Mouse (Mus musculus) urinary bladder, postnatal 4 days (tissue): Measurements from ENCODE around the gene Scap.
A peak's percentile ranks its signal among the peaks of the same experiment; 100 is the strongest.

Experiments
- DNase-seq, 2 experiments: peaks; one replicate each; pipeline ENCODE4 v3.0.0; 2021 to 2022; ENCODE audit warnings: low spot score in 2 of 2

Scap gene

DNA sequence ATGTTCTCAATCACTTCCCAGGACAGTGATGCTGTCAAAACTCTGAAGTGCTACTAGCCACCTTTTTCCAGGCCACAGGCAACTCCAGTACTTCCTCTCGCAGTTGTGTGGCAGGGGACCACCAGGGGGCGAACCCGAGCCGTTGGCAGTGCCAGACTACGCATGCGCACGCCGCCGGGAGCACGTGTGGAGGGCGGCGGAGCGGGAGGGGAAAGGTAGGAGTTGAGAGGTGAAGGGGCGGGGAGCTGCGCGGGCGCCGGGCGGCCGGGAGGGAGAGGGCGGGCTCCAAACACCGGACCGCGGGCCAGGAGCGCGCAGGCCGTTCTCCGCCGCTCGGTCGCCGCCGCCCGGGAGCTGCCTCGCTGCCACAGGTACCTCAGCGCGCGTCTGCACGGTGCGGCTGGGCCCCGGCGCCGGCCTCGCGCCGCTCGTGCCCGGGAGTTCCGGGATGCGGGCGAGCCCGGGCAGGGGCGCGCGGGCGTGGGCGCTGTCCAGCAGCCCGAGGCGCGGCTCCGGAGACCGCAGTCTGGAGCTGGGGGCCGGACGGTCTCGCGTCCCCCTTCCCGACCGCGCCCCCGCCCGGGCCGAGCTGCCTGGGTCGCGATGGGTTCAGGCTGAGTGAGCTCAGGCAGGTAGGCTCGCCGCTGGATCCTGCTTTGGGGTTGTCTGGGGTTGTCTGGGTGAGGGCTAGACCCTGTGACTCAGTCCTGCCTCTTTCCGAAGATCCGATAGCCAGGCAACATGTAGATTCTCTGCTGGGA, at the start of gene Scap:
Gene Scap, plus strand, starts transcription at position 154 of the 761 bp plus-strand sequence.
- peak; percentile 93 to 98 for DNase-seq

GRCm38 (mm10) chr9:110284075-110284697, 48.9 kb upstream of the Scap start:
- DNase-seq, result no peak

GRCm38 (mm10) chr9:110287321-110287924, 45.7 kb upstream of the Scap start:
- no peak for DNase-seq

GRCm38 (mm10) chr9:110293254-110293718, 39.8 kb upstream of the Scap start:
- DNase-seq, result no peak

DNA sequence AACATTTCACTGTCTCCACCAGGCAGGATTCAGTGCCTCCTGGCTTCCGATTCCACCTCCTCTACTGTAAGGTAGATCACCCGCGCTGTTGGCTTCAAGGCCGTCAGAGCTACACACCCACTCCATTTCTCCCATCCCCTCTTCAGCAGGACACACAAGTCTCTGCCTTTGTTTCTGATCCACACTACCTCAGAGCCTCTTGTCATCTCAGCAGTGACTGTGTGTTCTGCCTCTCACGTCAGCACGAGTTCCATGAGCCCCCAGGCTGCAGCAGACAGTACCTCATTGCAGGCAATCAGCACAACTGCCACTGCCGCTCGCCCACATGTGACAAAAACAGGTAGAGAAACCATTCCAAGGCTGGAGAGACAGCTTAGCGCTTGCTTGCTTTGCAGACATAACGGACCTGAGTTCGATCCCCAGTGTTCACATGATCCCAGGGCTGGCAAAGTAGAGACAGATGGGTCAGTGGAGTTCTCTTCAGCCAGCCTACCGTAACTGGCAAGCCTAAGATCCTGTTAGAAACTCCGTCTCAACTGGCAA, 39.1 kb upstream of the Scap start:
- no peak for DNase-seq

DNA sequence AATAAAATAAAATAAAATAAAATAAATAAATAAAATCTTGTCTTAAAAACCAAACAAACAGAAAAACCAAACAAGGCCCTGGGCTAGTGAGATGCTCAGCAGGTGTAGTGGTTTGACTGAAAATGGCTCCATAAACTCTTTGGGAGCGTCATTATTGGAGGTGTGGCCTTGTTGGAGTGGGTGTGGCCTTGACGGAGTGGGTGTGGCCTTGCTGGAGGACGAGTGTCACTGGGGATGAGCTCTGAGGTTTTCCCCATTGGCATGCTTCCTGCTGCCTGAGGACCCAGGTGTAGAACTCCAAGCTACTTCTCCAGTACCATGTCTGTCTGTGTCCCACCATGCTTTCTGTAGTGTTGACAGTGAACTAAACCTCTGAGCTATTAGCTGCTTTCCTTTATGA, 38.3 kb upstream of the Scap start:
- DNase-seq, result no peak

DNA sequence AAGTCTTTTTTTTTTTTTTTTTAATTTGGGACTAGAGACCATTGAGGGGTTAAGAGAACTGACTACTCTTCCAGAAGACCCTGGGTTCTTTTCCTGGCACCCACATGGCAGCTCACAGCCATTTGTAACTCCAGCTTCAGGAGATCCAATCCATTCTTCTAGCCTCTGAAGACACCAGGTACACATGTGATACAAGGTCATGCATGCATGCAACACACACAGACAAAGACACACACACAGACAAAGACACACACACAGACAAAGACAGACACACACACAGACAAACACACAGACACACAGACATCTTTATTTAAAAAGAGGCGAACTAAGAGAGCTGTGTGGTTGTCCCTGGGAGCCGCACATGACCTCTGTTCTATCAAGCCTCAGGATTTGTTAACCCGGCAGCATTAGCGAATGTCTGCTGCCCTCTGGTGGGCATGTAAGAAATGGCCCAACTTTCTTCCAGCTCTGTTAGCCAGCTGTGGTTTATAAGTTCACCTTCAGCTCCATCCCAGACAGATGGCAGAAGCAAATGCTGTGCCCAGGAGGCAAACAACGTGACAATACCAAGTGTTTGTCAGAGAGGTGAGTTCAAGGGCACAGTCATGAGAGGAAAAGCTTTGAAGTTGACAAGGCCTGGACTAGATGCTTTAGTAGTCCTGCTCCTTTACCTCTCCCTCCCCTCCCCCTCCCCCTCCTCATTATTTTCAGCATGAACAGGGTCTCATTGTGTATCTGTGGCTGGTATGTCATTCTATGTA, 36.0 kb upstream of the Scap start:
- peak; percentile 63 to 87 for DNase-seq

- DNase-seq, result no peak
Measured at GRCm38 (mm10) chr9:110304516-110304915, 28.6 kb upstream of the Scap start.

GRCm38 (mm10) chr9:110304969-110305651, 28.0 kb upstream of the Scap start, which contains the start of gene Elp6:
Gene Elp6, plus strand, starts transcription at chr9:110305173.
- DNase-seq, result peak; percentile 86 to 88

- DNase-seq, result no peak
Measured at GRCm38 (mm10) chr9:110306371-110306770, 26.7 kb upstream of the Scap start.

DNA sequence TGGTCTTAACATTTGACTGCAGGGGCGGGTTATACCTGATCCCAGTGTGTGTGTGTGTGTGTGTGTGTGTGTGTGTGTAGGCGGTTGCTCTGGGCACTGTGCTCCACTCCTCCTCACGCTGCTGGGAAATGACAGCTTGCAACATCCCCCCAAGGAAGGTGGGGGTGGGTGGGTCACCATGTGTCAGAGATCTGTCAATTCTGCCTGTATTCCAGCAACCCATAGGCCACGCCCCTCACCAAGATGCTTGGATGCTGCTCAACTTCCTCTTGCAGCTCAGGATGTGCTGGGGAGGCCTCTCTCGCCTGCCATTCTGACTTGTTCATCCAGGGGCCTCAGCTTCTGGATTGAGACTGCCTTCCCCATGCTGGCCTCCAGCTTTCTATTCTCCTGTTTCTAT, 18.4 kb upstream of the Scap start:
- no peak for DNase-seq

DNA sequence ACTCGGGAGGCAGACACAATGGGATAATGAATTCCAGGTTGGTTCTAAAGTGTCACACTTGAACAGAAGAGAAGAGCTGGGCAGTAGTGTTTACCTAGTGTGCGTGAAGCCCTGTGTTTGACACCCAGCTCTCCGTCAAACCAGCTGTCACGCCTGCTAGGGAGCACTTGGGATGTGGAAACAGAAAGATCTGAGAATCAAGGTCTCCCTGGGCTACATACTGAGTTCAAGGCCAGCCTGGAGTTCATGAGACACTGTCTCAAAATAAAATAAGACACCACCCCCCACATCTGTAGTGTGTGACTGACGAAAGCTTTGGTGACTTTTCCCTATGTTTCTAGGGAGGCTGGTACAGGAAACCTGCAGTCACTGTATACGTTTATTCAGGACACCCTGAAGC, 17.7 kb upstream of the Scap start:
- no peak for DNase-seq

GRCm38 (mm10) chr9:110315904-110316303, 17.2 kb upstream of the Scap start:
- no peak for DNase-seq

- DNase-seq, result no peak
Measured at GRCm38 (mm10) chr9:110316503-110316902, 16.6 kb upstream of the Scap start.

DNA sequence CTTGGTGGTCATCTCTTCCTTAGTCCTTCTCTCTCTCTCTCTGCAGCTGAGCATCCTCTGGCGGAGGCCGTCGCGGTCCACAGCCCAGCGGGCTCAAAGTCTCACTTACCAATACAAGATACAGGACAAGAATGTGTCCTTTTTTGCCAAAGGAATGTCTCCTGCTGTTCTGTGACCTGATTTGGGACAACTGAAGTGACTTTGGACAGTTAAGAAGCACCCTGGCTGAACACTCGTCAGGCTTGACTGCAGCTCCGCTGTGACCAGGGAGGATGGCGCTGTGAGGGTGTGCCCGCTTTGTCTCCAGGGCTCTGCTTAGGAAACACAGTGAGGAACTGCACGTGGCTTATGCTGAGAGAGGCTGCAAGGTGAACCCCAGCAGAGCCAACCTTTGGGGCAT, 12.3 kb upstream of the Scap start:
- DNase-seq, result no peak

- no peak for DNase-seq
Measured at GRCm38 (mm10) chr9:110322972-110323371, 10.1 kb upstream of the Scap start.

DNA sequence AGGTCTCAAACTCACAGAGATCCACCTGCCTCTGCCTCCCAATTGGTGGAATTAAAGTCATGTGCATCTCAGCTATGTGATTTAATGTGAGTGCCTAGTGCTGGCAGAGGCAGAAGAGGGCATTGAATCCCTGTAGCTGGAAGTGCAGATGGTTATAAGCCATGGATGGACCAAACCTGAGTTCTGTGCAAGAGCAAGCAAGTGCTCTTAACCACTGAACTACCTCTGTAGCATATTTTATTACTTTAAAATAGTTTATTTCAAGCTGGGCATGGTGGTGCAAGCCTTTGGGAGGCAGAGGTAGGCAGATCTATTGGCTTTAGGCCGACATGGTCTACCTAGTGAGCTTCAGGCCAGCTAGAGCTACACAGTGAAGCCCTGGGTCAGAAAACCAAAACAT, 8.9 kb upstream of the Scap start:
- no peak for DNase-seq

DNA sequence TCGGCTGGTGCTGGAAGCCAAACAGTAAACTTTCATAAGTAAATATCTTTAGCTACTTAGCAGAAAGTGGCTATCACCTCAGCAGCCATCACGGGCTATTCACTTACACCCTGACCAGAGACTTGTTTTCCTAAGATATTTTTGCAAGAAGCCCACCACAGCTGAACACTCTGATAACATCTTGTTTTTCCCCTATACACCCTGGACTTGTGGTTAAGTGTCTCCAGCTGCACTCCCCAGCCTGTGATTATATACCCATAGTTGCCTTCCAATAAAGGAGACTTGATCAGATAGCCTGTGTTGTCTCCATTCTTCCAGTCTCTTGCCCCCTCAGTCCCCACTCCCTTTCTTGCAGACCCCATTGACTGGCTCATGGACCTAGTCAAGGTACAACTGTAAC, 4.9 kb upstream of the Scap start:
- DNase-seq, result no peak

GRCm38 (mm10) chr9:110328946-110329630, 4.0 kb upstream of the Scap start:
- no peak for DNase-seq

DNA sequence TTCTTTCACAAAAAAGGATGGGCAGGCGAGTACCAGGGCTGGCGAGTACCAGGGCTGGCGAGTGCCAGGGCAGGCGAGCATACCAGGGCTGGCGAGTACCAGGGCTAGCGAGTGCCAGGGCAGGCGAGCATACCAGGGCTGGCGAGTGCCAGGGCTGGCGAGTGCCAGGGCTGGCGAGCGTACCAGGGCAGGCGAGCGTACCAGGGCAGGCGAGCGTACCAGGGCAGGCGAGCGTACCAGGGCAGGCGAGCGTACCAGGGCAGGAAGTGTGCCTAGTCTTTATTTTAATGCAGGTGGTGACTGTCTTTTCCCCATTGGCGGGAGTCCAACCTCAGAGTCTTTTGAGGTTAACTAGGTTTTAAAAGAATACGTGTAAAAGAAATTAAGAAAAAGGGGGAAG, 3.4 kb upstream of the Scap start:
- no peak for DNase-seq

- DNase-seq, result no peak
Measured at GRCm38 (mm10) chr9:110330341-110330740, 2.7 kb upstream of the Scap start.
